Mouse (Mus musculus) ES-Bruce4 (cell line): ENCODE results near the gene Pdx1. TPM values are rescaled to one million over a fixed set of nuclear protein-coding genes. Genes with fewer than 3 reads are reported as not detected.

Experiments
- H3K27ac ChIP-seq: 2 replicates; pipeline ENCODE4 v1.5.1; 2012; ENCODE audit warnings: low read length, inconsistent platforms; ENCODE audit not compliant: insufficient read depth
- H3K27me3 ChIP-seq: 2 replicates; pipeline ENCODE4 v1.6.1; 2012; ENCODE audit warnings: mild to moderate bottlenecking, low read length, inconsistent platforms; ENCODE audit not compliant: control insufficient read depth, poor library complexity, insufficient read depth, severe bottlenecking
- H3K36me3 ChIP-seq: 2 replicates; pipeline ENCODE4 v1.6.1; 2012; ENCODE audit warnings: inconsistent platforms, mild to moderate bottlenecking, low read length, moderate library complexity; ENCODE audit not compliant: control insufficient read depth, poor library complexity, insufficient read depth, severe bottlenecking
- H3K4me1 ChIP-seq: one replicate; pipeline ENCODE4 v1.8.1; 2011; ENCODE audit warnings: low read length; ENCODE audit not compliant: control insufficient read depth, insufficient read depth
- H3K4me3 ChIP-seq: 2 replicates; pipeline ENCODE4 v1.5.1; 2011; ENCODE audit warnings: low read depth, mild to moderate bottlenecking, low read length
- H3K9ac ChIP-seq: 2 replicates; pipeline ENCODE4 v1.6.1; 2012; ENCODE audit warnings: low read depth, mild to moderate bottlenecking, inconsistent platforms; ENCODE audit not compliant: poor library complexity, severe bottlenecking
- H3K9me3 ChIP-seq: replicated peaks from 2 replicates; pipeline ENCODE4 v1.6.1; 2012; ENCODE audit warnings: mild to moderate bottlenecking, low read length, inconsistent platforms; ENCODE audit not compliant: control insufficient read depth, poor library complexity, insufficient read depth, severe bottlenecking
- CTCF ChIP-seq: IDR thresholded peaks from one replicate; pipeline ENCODE4 v1.8.1; 2011; ENCODE audit warnings: low read depth, low read length
- EP300 ChIP-seq: IDR thresholded peaks from 2 replicates; pipeline ENCODE4 v1.6.1; 2011; ENCODE audit warnings: low read depth, low read length; ENCODE audit not compliant: insufficient read depth
- POLR2A ChIP-seq: IDR thresholded peaks from one replicate; pipeline ENCODE4 v1.8.1; 2011; ENCODE audit warnings: low read length; ENCODE audit not compliant: insufficient read depth
- polyA plus RNA-seq: library from polyadenylated mRNA; stranded (reverse); fragments of >200 nt; gene quantifications from 2 replicates; pipeline ENCODE4 v1.2.4, GENCODE M21; 2011; ENCODE audit warnings: low read depth; ENCODE audit not compliant: missing spikeins, insufficient read depth, insufficient read length

The Pdx1 gene
- polyA plus RNA-seq, 1 experiment, result not detected

DNA sequence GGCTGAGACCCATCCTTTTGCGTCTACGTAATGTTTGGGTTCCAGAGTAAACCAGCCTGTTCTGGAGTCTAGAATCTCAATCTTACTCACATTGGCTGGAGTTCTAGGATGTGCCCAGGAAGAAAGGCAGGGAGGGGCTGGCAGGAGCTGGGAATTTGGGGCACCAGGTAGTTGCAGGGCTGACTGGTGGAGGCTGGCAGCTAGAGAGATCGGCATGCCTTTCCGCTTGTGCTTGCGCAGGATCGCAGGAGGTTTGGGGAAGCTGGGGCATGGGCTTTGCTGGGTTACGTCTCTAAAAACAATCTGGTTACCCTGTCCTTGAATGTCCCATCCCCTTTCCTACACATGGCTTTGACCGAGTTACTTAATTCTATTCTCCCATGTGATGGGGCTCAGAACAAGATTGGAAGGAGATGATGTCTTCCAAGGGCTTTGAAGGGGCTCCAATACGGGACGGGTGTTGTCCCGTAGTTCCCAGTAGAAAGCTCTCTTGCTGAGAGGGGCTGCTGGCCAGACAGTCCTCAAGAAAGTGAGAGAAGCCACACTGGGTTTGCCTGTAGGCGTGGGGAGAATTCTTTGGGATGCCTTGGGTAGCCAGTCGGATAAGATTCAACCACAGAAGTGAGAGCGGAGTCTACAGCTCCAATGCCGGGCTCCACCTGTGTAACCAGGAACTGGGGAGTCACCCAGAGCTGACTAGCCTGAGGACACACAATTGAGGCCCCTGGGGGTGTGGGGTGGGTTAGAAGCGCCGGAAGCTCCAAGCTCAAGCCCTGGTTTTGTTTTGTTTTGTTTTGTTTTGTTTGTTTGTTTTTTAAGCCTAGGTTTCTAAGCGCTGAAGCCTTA, 7.2 kb downstream of the Pdx1 start:
- H3K36me3 ChIP-seq, result no peaks in the 10 kb centered on the region
- no peak overlapping the region for H3K27ac ChIP-seq
- no peak for TF ChIP-seq EP300
- no peak for TF ChIP-seq CTCF
- no peak for TF ChIP-seq POLR2A
- H3K9me3 ChIP-seq, result no peaks in the 10 kb centered on the region
- H3K4me3 ChIP-seq, result peak overlapping the region; percentile 30; the same call in 1 of the 2 replicates
- no peak overlapping the region for H3K9ac ChIP-seq
- no peaks in the 10 kb centered on the region for H3K4me1 ChIP-seq
- H3K27me3 ChIP-seq, result peaks cover 21% of the 10 kb centered on the region

DNA sequence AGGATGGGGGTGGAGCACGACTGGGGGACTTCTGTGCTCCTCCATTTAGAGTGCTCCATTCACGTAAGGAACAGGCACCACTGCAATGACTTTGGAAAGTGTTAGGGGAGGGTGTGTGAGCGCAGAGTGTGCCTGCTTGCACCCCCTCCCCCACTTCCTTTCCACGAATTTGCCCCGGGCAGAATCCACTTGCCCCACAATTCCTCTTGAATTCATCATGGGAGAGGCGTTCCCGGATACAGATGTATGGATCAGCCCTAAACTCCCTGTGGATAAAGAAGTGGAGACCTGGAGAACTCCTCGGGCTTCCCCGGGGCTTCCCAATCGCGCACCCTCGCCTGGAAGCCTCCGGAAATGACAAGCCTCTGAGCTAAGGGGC, 7.8 kb downstream of the Pdx1 start:
- Histone ChIP-seq H3K9me3 (no peaks in the 10 kb centered on the region), H3K36me3 (no peaks in the 10 kb centered on the region), H3K27me3 (peaks cover 21% of the 10 kb centered on the region), H3K27ac (no peak overlapping the region), H3K9ac (no peak overlapping the region), H3K4me3 (peak overlapping the region; percentile 30), H3K4me1 (no peaks in the 10 kb centered on the region)
- no peak for TF ChIP-seq EP300

DNA sequence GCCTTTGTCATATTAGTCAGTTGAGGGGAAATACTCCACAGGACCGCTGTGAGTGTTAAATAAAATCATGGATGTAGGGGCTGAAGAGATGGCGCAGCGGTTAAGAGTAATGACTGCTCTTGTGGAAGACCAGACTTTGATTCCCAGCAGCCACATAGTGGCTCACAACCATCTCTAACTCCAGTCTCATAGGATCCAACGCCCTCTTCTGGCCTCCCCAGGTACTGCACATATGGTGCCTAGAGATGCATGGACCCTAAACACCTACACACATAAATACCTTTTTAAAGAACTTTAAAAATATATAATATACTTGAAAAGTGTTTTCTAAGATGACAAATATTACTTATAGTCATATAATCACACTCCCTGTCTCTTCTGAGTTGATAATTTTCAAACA, 14.6 kb downstream of the Pdx1 start:
- no peak overlapping the region for H3K9ac ChIP-seq
- TF ChIP-seq POLR2A, result no peak
- no peak for TF ChIP-seq EP300
- TF ChIP-seq CTCF, result peak; percentile 35
- H3K4me1 ChIP-seq, result no peaks in the 10 kb centered on the region
- H3K36me3 ChIP-seq, result no peaks in the 10 kb centered on the region
- H3K4me3 ChIP-seq, result no peak overlapping the region
- H3K9me3 ChIP-seq, result no peaks in the 10 kb centered on the region
- H3K27me3 ChIP-seq, result peaks cover 4% of the 10 kb centered on the region
- H3K27ac ChIP-seq, result no peak overlapping the region

DNA sequence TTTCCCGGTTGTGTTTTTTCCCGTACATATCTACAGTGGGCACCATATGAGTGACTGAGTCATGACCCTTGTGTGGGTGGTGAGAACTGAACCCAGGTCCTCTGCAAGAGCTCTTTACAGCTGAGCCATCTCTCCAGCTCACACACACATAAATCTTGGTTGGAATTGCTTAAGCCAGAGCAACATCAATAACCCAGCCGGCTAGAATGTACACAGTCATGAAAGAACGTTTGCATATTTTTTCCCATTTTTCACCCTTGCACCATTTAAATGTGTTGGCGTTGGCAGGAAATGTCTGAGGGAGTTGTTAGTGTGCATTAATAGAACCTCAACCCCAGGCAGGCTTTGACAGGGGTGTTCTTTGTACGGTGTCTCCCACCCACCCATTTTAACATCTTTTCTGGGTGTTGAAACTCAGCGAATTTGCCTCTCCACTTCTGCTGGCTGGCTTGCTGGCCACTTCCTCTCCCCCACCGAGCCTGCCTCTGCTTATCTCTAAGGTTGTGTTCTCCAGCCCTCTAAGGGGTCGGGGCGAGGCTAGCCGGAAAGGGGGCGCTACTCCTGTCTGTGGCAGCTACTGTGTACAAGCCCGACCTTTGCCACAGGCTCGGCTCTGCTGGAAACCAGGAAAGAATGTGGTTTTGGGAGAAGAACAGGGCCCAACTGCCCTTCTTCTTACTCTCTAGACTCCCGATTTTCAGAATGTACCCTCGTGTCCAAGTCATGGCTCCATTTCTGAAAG, 22.2 kb downstream of the Pdx1 start:
- no peak for TF ChIP-seq EP300
- TF ChIP-seq CTCF, result peak; percentile 24
- no peak for TF ChIP-seq POLR2A
- H3K27ac ChIP-seq, result no peak overlapping the region
- no peaks in the 10 kb centered on the region for H3K4me1 ChIP-seq
- H3K4me3 ChIP-seq, result no peak overlapping the region
- H3K9me3 ChIP-seq, result no peaks in the 10 kb centered on the region
- H3K36me3 ChIP-seq, result no peaks in the 10 kb centered on the region
- H3K9ac ChIP-seq, result 0 out of 2 replicates have a peak overlapping the region, but pooled peaks have one; percentile 18
- H3K27me3 ChIP-seq, result no peaks in the 10 kb centered on the region

DNA sequence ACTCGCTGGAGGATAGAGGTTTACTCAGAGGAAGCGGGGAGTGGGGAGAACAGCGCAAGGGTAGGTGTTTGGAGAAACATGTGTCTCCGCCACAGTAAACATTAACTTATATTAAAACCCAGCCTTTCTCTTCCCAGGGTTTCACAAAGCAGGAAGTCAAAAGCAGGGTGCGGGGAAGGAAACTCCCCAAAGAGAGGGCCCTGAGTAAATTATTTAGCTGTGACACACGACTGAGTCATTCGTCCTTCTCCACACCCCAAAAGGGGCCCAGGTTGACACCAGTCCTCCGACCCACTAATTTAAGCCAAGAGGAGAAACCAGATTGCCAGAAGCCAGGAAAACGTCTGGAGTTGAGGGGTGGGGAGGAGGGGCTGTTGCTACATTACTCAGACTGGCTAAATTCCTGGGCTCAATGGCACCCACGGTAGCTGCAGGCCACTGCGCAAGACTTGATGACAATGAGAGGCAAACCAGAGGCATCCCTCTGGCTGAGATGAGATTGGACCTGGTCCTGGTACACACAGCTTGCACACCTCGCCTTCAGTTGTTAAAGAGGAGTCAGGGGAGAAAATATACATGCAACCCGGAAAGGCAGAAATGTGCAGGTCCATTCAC, 22.9 kb downstream of the Pdx1 start:
- Histone ChIP-seq H3K9ac (0 out of 2 replicates have a peak overlapping the region, but pooled peaks have one; percentile 18), H3K27me3 (no peaks in the 10 kb centered on the region)

More for the DNA sequence above, 22.9 kb downstream of the Pdx1 start:
- Histone ChIP-seq H3K9me3 (no peaks in the 10 kb centered on the region), H3K36me3 (no peaks in the 10 kb centered on the region), H3K27ac (no peak overlapping the region), H3K4me1 (no peaks in the 10 kb centered on the region), H3K4me3 (no peak overlapping the region)
- TF ChIP-seq EP300, result no peak
- no peak for TF ChIP-seq POLR2A
- TF ChIP-seq CTCF, result no peak
